Mouse (Mus musculus): Measurements from ENCODE around the gene Hist4h4. TPM values are rescaled to one million over a fixed set of nuclear protein-coding genes. Genes with fewer than 3 reads are reported as not detected.

Gene Hist4h4
- polyA plus RNA-seq, 1 experiment from 2014 or later, result 1.2 TPM

DNA sequence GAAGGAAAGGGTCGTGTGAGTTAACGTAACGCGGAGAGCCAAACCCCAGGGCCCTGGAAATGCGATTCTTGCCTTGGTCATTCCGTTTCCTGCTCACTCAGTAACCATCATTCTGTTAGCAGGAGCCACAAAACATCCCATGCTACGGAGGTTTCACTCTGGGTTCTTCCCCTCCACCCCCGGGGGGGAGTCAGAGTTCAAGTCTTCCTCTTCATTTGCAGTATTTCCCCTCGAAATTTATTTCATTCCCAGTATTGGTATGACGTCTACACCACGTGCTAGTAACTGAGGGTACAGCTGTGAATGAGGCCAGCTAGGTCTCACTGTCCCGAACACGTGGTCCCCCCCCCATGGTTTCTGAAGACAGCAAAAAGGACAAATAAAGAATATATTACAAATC, 5.5 kb upstream of the Hist4h4 start:
- no peaks in the 10 kb centered on the region for H3K27me3 ChIP-seq (ENCODE audit: control insufficient read depth, insufficient read depth, low read length)
- H3K36me3 ChIP-seq (ENCODE audit: control insufficient read depth, insufficient read depth, low read length), result peaks cover 26% of the 10 kb centered on the region
- DNase-seq (no peak), ATAC-seq (ENCODE audit: low FRiP score, low TSS enrichment) (no peak)
- H3K27ac ChIP-seq (replicated peaks; ENCODE audit: low read depth, low read length), result no peak overlapping the region
- H3K9ac ChIP-seq (replicated peaks; ENCODE audit: low read length), result no peak overlapping the region
- no peaks in the 10 kb centered on the region for H3K9me3 ChIP-seq (ENCODE audit: control insufficient read depth, low read length)
- H3K4me3 ChIP-seq (replicated peaks; ENCODE audit: low read depth, low read length), result no peak overlapping the region
- H3K4me1 ChIP-seq (ENCODE audit: control insufficient read depth, insufficient read depth, low read length), result peaks cover 21% of the 10 kb centered on the region
- WGBS, result 86% methylated on average over 13 of the region's 13 CpGs
- peak overlapping the region; percentile 96 for H3K4me2 ChIP-seq (ENCODE audit: low read length)

DNA sequence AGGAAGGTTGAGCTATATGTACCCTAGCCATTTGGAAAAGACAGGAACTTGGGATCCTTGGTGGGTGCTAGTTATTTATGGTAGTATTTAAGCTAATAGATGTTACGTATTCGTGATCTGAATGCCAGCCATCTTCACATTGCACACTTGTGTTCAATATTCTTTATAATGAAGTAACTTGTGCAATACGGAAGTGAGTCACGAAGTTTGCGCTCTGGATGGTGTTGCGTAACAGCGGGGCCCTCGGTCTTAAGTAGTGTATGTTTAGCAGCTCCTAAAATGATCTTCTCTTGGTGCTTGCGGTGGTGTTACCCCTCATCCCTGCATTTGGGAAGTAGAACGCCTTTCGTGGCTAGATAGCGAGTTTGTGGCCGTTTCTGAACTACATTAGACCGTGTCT, 4.9 kb upstream of the Hist4h4 start:
- H3K36me3 ChIP-seq (ENCODE audit: control insufficient read depth, insufficient read depth, low read length), result peaks cover 20% of the 10 kb centered on the region
- peak overlapping the region; percentile 71 for H3K4me3 ChIP-seq (replicated peaks; ENCODE audit: low read depth, low read length)
- peaks cover 21% of the 10 kb centered on the region for H3K4me1 ChIP-seq (ENCODE audit: control insufficient read depth, insufficient read depth, low read length)
- 42% methylated on average over 14 of the region's 14 CpGs for WGBS
- H3K9ac ChIP-seq (replicated peaks; ENCODE audit: low read length), result peak overlapping the region; percentile 60
- ATAC-seq (ENCODE audit: low FRiP score, low TSS enrichment) (no peak), DNase-seq (no peak)
- H3K27me3 ChIP-seq (ENCODE audit: control insufficient read depth, insufficient read depth, low read length), result no peaks in the 10 kb centered on the region
- H3K4me2 ChIP-seq (ENCODE audit: low read length), result peak overlapping the region; percentile 96
- no peak overlapping the region for H3K27ac ChIP-seq (replicated peaks; ENCODE audit: low read depth, low read length)
- no peaks in the 10 kb centered on the region for H3K9me3 ChIP-seq (ENCODE audit: control insufficient read depth, low read length)

DNA sequence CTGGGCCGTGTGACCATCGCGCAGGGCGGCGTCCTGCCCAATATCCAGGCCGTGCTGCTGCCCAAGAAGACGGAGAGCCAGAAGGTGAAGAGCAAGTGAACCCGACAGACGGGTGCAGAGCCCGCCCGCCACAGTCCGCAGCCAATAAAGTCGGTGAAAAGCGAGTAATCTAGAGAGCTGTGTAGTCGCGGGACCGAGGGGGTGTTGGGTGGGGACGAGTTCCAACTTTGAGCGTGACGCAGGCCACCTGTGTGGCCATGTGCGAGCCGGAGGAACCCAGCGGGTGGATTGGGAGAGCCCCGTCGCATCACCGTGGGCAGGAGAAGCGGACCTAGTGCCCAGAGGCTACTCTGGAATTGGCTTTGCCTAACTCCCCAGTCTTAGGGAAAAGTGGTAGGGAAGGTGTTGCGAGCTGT, 4.4 kb upstream of the Hist4h4 start:
- peak overlapping the region; percentile 60 for H3K9ac ChIP-seq (replicated peaks; ENCODE audit: low read length)
- peak overlapping the region; percentile 71 for H3K4me3 ChIP-seq (replicated peaks; ENCODE audit: low read depth, low read length)
- peaks cover 21% of the 10 kb centered on the region for H3K4me1 ChIP-seq (ENCODE audit: control insufficient read depth, insufficient read depth, low read length)
- H3K36me3 ChIP-seq (ENCODE audit: control insufficient read depth, insufficient read depth, low read length), result peaks cover 15% of the 10 kb centered on the region
- H3K27ac ChIP-seq (replicated peaks; ENCODE audit: low read depth, low read length), result no peak overlapping the region
- under 1% methylated on average over 28 of the region's 28 CpGs for WGBS
- no peak for DNase-seq
- no peaks in the 10 kb centered on the region for H3K27me3 ChIP-seq (ENCODE audit: control insufficient read depth, insufficient read depth, low read length)
- peak overlapping the region; percentile 96 for H3K4me2 ChIP-seq (ENCODE audit: low read length)
- H3K9me3 ChIP-seq (ENCODE audit: control insufficient read depth, low read length), result no peaks in the 10 kb centered on the region
- ATAC-seq (ENCODE audit: low FRiP score, low TSS enrichment), result peak; percentile 15

GRCm38 (mm10) chr6:136808014-136808417, 3.8 kb upstream of the Hist4h4 start, which contains the start of gene H2afj:
H2afj (plus strand) TSS chr6:136808244.
- DNase-seq (peak; percentile 97), ATAC-seq (ENCODE audit: low FRiP score, low TSS enrichment) (peak; percentile 90)
- peak within 1 kb of the TSS; percentile 71 for H3K4me3 ChIP-seq (replicated peaks; ENCODE audit: low read depth, low read length)
- no peaks in the 10 kb centered on the region for H3K9me3 ChIP-seq (ENCODE audit: control insufficient read depth, low read length)
- H3K27ac ChIP-seq (replicated peaks; ENCODE audit: low read depth, low read length), result peak within 1 kb of the TSS; percentile 56; the same call in 1 of the 2 replicates
- H3K4me2 ChIP-seq (ENCODE audit: low read length), result peak within 1 kb of the TSS; percentile 96
- H3K4me1 ChIP-seq (ENCODE audit: control insufficient read depth, insufficient read depth, low read length), result peaks cover 26% of the 10 kb centered on the region
- under 1% methylated on average over 34 of the region's 34 CpGs for WGBS
- H3K27me3 ChIP-seq (ENCODE audit: control insufficient read depth, insufficient read depth, low read length), result no peaks in the 10 kb centered on the region
- H3K9ac ChIP-seq (replicated peaks; ENCODE audit: low read length), result peak within 1 kb of the TSS; percentile 60
- peaks cover 10% of the 10 kb centered on the region for H3K36me3 ChIP-seq (ENCODE audit: control insufficient read depth, insufficient read depth, low read length)

GRCm38 (mm10) chr6:136807395-136808013, 3.3 kb upstream of the Hist4h4 start:
- Histone ChIP-seq H3K4me1 (ENCODE audit: control insufficient read depth, insufficient read depth, low read length) (peaks cover 29% of the 10 kb centered on the region), H3K4me2 (ENCODE audit: low read length) (peak overlapping the region; percentile 96), H3K27me3 (ENCODE audit: control insufficient read depth, insufficient read depth, low read length) (no peaks in the 10 kb centered on the region), H3K9ac (replicated peaks; ENCODE audit: low read length) (no peak overlapping the region), H3K4me3 (replicated peaks; ENCODE audit: low read depth, low read length) (peak overlapping the region; percentile 71), H3K27ac (replicated peaks; ENCODE audit: low read depth, low read length) (peak overlapping the region; percentile 56; the same call in 1 of the 2 replicates), H3K9me3 (ENCODE audit: control insufficient read depth, low read length) (no peaks in the 10 kb centered on the region), H3K36me3 (ENCODE audit: control insufficient read depth, insufficient read depth, low read length) (peaks cover 5% of the 10 kb centered on the region)
- ATAC-seq (ENCODE audit: low FRiP score, low TSS enrichment) (peak; percentile 3; the same call in 1 of the 2 replicates), DNase-seq (no peak)
- WGBS, result 26% methylated on average over 18 of the region's 18 CpGs

DNA sequence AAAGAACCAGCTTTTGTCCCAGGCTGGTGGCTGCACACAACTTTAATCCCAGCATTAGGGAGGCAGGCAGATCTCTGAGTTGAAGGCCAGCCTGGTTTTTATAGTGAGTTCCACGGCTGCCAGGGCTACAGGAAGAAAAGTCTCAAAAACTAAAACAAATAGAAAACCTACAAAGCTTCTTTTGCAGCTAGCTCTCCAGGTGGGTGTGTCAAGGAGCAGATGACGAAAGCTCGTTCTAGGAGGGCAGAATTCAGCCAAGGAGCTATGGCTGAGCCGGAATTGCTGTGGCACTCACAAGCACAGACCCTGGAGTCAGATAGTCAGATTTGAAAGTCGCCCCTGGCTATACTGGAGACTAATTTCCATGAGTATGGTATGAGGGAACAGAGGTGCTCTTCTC, 2.6 kb upstream of the Hist4h4 start:
- ATAC-seq (ENCODE audit: low FRiP score, low TSS enrichment), result no peak
- Histone ChIP-seq H3K27me3 (ENCODE audit: control insufficient read depth, insufficient read depth, low read length) (no peaks in the 10 kb centered on the region), H3K4me3 (replicated peaks; ENCODE audit: low read depth, low read length) (no peak overlapping the region), H3K9ac (replicated peaks; ENCODE audit: low read length) (no peak overlapping the region), H3K27ac (replicated peaks; ENCODE audit: low read depth, low read length) (no peak overlapping the region), H3K36me3 (ENCODE audit: control insufficient read depth, insufficient read depth, low read length) (no peaks in the 10 kb centered on the region), H3K4me2 (ENCODE audit: low read length) (no peak overlapping the region), H3K4me1 (ENCODE audit: control insufficient read depth, insufficient read depth, low read length) (peaks cover 29% of the 10 kb centered on the region), H3K9me3 (ENCODE audit: control insufficient read depth, low read length) (no peaks in the 10 kb centered on the region)
- WGBS, result 67% methylated on average over 5 of the region's 5 CpGs
- no peak for DNase-seq

- H3K9me3 ChIP-seq (ENCODE audit: control insufficient read depth, low read length), result no peaks in the 10 kb centered on the region
- no peak overlapping the region for H3K4me3 ChIP-seq (replicated peaks; ENCODE audit: low read depth, low read length)
- H3K27ac ChIP-seq (replicated peaks; ENCODE audit: low read depth, low read length), result no peak overlapping the region
- H3K4me2 ChIP-seq (ENCODE audit: low read length), result no peak overlapping the region; the same call in 1 of the 2 replicates
- H3K9ac ChIP-seq (replicated peaks; ENCODE audit: low read length), result no peak overlapping the region
- DNase-seq (no peak), ATAC-seq (ENCODE audit: low FRiP score, low TSS enrichment) (no peak)
- 88% methylated on average over 1 of the region's 1 CpGs for WGBS
- peaks cover 29% of the 10 kb centered on the region for H3K4me1 ChIP-seq (ENCODE audit: control insufficient read depth, insufficient read depth, low read length)
- no peaks in the 10 kb centered on the region for H3K36me3 ChIP-seq (ENCODE audit: control insufficient read depth, insufficient read depth, low read length)
- no peaks in the 10 kb centered on the region for H3K27me3 ChIP-seq (ENCODE audit: control insufficient read depth, insufficient read depth, low read length)
Measured at GRCm38 (mm10) chr6:136805409-136805775, 1.2 kb upstream of the Hist4h4 start.

GRCm38 (mm10) chr6:136804705-136805408, 642 bp upstream of the Hist4h4 start:
- DNase-seq, result no peak

More at GRCm38 (mm10) chr6:136804705-136805408, 642 bp upstream of the Hist4h4 start:
- peak overlapping the region; percentile 99 for H3K27ac ChIP-seq (replicated peaks; ENCODE audit: low read depth, low read length)
- peak overlapping the region; percentile 80 for H3K4me2 ChIP-seq (ENCODE audit: low read length)
- peak overlapping the region; percentile 60 for H3K4me3 ChIP-seq (replicated peaks; ENCODE audit: low read depth, low read length)
- no peak overlapping the region for H3K9ac ChIP-seq (replicated peaks; ENCODE audit: low read length)
- no peaks in the 10 kb centered on the region for H3K27me3 ChIP-seq (ENCODE audit: control insufficient read depth, insufficient read depth, low read length)
- 31% methylated on average over 9 of the region's 9 CpGs for WGBS
- peaks cover 26% of the 10 kb centered on the region for H3K4me1 ChIP-seq (ENCODE audit: control insufficient read depth, insufficient read depth, low read length)
- no peak for ATAC-seq (ENCODE audit: low FRiP score, low TSS enrichment)
- H3K9me3 ChIP-seq (ENCODE audit: control insufficient read depth, low read length), result no peaks in the 10 kb centered on the region
- no peaks in the 10 kb centered on the region for H3K36me3 ChIP-seq (ENCODE audit: control insufficient read depth, insufficient read depth, low read length)
